Mouse (Mus musculus): ENCODE results near the gene BC037034. TPM values are rescaled to one million over a fixed set of nuclear protein-coding genes. Genes with fewer than 3 reads are reported as not detected.

BC037034 gene
- total and polyA plus RNA-seq, 3 experiments = 3.7 to 15.2 (median 4.0) TPM

DNA sequence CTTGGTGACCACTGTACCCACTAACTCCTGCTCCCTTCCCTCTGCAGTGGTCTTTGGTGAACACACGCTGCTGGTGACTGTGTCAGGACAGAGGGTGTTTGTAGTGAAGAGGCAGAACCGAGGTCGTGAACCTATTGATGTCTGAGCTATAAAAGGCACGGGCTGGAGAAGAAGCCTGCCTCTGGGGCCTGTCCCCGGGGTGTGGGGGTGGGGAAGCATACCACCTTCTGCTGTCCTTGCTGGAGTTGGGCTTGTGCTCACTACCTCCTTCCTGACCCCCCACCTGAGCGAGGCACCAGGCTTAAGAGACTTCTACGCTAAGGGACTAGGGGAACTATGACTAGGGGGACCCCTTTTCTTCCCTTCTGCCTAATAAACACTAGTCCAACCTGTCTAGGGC, 4.8 kb downstream of the BC037034 start:
- Histone ChIP-seq H3K4me1 (ENCODE audit: control insufficient read depth, insufficient read depth, low read length) (peaks cover 6% of the 10 kb centered on the region; the same call in 1 of the 2 replicates), H3K4me3 (no peak overlapping the region), H3K36me3 (ENCODE audit: control insufficient read depth, insufficient read depth, low read length) (no peaks in the 10 kb centered on the region), H3K27me3 (ENCODE audit: control insufficient read depth, insufficient read depth, low read length) (no peaks in the 10 kb centered on the region), H3K27ac (no peak overlapping the region), H3K79me2 (replicated peaks; ENCODE audit: control insufficient read depth, insufficient read depth, low read length) (no peaks in the 10 kb centered on the region), H3K9ac (ENCODE audit: low read depth, low read length) (no peak overlapping the region)
- peak in 1 of 2 experiments; percentile 12 for DNase-seq
- 45% methylated on average over 7 of the region's 7 CpGs for WGBS
- intact Hi-C loops (cut with DNase I) = loop anchor here (5.0 kb wide), 1 partner anchor 67 kb away; the partner anchor contains the start of gene Mblac1
- TF ChIP-seq EP300 (IDR thresholded peaks at IDR 0.05; ENCODE audit: insufficient read depth, low read depth, low read length) (no peak), CTCF (IDR thresholded peaks at IDR 0.05) (no peak), POLR2A (IDR thresholded peaks at IDR 0.05; ENCODE audit: insufficient read depth, low read depth, low read length) (no peak)

DNA sequence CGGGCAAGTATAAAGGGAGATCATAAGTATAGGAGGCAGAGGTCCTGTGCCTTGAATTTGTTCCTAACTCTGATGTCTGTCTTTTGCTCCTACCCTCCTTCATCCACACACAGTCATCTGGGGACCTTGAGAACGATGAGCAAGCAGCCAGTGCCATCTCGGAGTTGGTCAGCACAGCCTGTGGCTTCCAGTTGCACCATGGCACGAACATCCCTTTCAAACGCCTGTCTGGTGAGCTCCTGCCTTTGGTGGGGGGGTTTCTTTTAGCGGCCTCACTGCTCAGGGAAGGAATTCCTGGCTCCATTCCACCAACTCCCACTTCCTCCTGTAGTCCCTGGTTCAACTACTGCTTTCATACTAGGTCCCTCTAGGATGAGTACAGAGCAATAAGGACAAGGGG, 5.3 kb downstream of the BC037034 start:
- 54% methylated on average over 6 of the region's 6 CpGs for whole genome bisulfite sequencing
- no peaks in the 10 kb centered on the region for H3K27me3 ChIP-seq (ENCODE audit: control insufficient read depth, insufficient read depth, low read length)
- H3K79me2 ChIP-seq (replicated peaks; ENCODE audit: control insufficient read depth, insufficient read depth, low read length) = no peaks in the 10 kb centered on the region
- H3K36me3 ChIP-seq (ENCODE audit: control insufficient read depth, insufficient read depth, low read length) = no peaks in the 10 kb centered on the region
- no peak overlapping the region for H3K9ac ChIP-seq (ENCODE audit: low read depth, low read length)
- H3K4me1 ChIP-seq (ENCODE audit: control insufficient read depth, insufficient read depth, low read length) = peaks cover 6% of the 10 kb centered on the region; the same call in 1 of the 2 replicates
- DNase-seq = no peak
- no peak overlapping the region for H3K4me3 ChIP-seq
- intact Hi-C loops (cut with DNase I) = loop anchor here (5.0 kb wide), 1 partner anchor 66 kb away; the partner anchor contains the start of gene Mblac1
- no peak overlapping the region for H3K27ac ChIP-seq
- TF ChIP-seq CTCF (IDR thresholded peaks at IDR 0.05) = no peak
- TF ChIP-seq POLR2A (IDR thresholded peaks at IDR 0.05; ENCODE audit: insufficient read depth, low read depth, low read length) = no peak
- TF ChIP-seq EP300 (IDR thresholded peaks at IDR 0.05; ENCODE audit: insufficient read depth, low read depth, low read length) = no peak

DNA sequence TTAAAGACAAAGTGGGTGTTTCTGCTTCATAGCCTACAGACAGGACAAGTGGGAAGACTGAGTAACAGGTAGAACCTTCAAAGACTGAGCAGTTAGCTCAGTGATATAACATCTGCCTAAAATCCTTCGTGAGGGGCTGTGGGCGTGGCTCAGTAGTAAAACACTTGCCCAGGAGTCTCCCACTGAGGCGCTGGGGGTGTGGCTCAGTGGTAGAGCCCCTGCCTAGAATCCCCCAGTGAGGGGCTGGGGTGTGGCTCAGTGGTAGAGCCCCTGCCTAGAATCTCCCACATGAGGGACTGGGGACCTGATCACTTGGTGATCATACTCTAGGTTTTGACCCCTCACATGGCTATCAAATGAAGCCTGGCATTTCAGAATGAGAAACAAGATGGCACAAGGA, 5.8 kb downstream of the BC037034 start:
- peaks cover 5% of the 10 kb centered on the region; the same call in 1 of the 2 replicates for H3K4me1 ChIP-seq (ENCODE audit: control insufficient read depth, insufficient read depth, low read length)
- no peak overlapping the region for H3K27ac ChIP-seq
- 88% methylated on average over 3 of the region's 3 CpGs for WGBS
- H3K36me3 ChIP-seq (ENCODE audit: control insufficient read depth, insufficient read depth, low read length) = no peaks in the 10 kb centered on the region
- no peak for TF ChIP-seq EP300 (IDR thresholded peaks at IDR 0.05; ENCODE audit: insufficient read depth, low read depth, low read length)
- no peak for TF ChIP-seq POLR2A (IDR thresholded peaks at IDR 0.05; ENCODE audit: insufficient read depth, low read depth, low read length)
- no peak for TF ChIP-seq CTCF (IDR thresholded peaks at IDR 0.05)
- intact Hi-C loops (cut with DNase I) = loop anchor here (5.0 kb wide), 1 partner anchor 66 kb away; the partner anchor contains the start of gene Mblac1
- no peaks in the 10 kb centered on the region for H3K79me2 ChIP-seq (replicated peaks; ENCODE audit: control insufficient read depth, insufficient read depth, low read length)
- no peak for DNase-seq
- no peak overlapping the region for H3K9ac ChIP-seq (ENCODE audit: low read depth, low read length)
- no peaks in the 10 kb centered on the region for H3K27me3 ChIP-seq (ENCODE audit: control insufficient read depth, insufficient read depth, low read length)
- H3K4me3 ChIP-seq = no peak overlapping the region

DNA sequence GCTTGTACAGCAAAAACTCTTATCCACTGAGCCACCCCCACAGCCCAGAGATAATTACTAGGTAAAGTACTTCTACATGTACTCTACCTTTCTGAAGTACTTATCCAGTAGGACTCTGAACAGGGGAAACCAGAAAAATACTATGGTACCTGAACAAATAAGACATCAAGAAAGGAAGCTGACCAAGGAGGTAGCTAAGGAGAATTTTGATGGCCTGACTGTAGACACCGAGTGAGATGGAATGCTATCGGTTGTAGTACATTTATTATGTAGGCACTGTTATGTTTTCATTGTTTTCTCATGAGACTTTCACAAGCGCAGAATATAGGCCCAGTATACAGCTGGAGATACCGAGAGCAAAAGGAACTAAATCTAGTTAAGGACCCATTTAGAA, 6.3 kb downstream of the BC037034 start:
- H3K9ac ChIP-seq (ENCODE audit: low read depth, low read length) = no peak overlapping the region
- no peak overlapping the region for H3K27ac ChIP-seq
- no peaks in the 10 kb centered on the region for H3K36me3 ChIP-seq (ENCODE audit: control insufficient read depth, insufficient read depth, low read length)
- no peaks in the 10 kb centered on the region for H3K27me3 ChIP-seq (ENCODE audit: control insufficient read depth, insufficient read depth, low read length)
- WGBS = 80% methylated on average over 4 of the region's 4 CpGs
- intact Hi-C loops (cut with DNase I) = loop anchor here (5.0 kb wide), 1 partner anchor 65 kb away; the partner anchor contains the start of gene Mblac1
- no peak for DNase-seq
- no peak for TF ChIP-seq EP300 (IDR thresholded peaks at IDR 0.05; ENCODE audit: insufficient read depth, low read depth, low read length)
- no peak overlapping the region for H3K4me3 ChIP-seq
- no peaks in the 10 kb centered on the region for H3K79me2 ChIP-seq (replicated peaks; ENCODE audit: control insufficient read depth, insufficient read depth, low read length)
- peaks cover 3% of the 10 kb centered on the region; the same call in 1 of the 2 replicates for H3K4me1 ChIP-seq (ENCODE audit: control insufficient read depth, insufficient read depth, low read length)

DNA sequence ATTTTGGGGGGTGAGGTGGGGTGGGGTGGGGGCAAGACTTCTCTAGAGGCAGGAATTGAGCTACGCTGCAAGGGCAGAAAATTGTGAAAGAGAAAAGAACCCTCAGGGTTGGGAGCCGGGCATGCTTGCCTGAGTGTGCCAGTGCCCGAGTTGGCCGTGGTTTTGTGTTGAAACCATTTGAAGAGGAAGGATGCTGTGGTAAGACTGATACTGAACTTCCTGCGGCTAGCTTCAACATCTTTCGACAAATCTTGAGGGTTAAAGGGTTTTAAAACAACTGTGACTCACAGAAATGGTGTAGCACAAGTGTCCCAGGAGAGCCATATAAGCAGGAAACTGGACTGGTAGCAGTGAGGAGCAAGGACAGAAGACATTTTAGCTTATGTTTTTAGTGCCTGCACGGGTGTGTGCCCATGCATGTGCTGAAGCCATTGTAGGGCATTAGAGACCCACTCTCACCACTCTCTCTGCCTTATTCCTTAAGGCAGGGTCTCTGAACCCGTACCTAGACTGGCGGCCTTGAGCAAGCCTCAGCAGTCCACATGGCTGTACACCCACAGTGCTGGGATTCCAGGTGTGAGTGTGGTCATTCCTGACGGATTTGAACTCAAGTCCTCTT, 6.8 kb downstream of the BC037034 start:
- Histone ChIP-seq H3K79me2 (replicated peaks; ENCODE audit: control insufficient read depth, insufficient read depth, low read length) (no peaks in the 10 kb centered on the region), H3K27ac (no peak overlapping the region), H3K9ac (ENCODE audit: low read depth, low read length) (no peak overlapping the region), H3K27me3 (ENCODE audit: control insufficient read depth, insufficient read depth, low read length) (no peaks in the 10 kb centered on the region), H3K4me1 (ENCODE audit: control insufficient read depth, insufficient read depth, low read length) (peaks cover 3% of the 10 kb centered on the region; the same call in 1 of the 2 replicates), H3K4me3 (no peak overlapping the region), H3K36me3 (ENCODE audit: control insufficient read depth, insufficient read depth, low read length) (no peaks in the 10 kb centered on the region)
- peak in 1 of 2 experiments; percentile 34 for DNase-seq
- intact Hi-C loops (cut with DNase I) = loop anchor here (5.0 kb wide), 1 partner anchor 65 kb away; the partner anchor contains the start of gene Mblac1
- TF ChIP-seq POLR2A (IDR thresholded peaks at IDR 0.05; ENCODE audit: insufficient read depth, low read depth, low read length) = no peak
- no peak for TF ChIP-seq EP300 (IDR thresholded peaks at IDR 0.05; ENCODE audit: insufficient read depth, low read depth, low read length)
- no peak for TF ChIP-seq CTCF (IDR thresholded peaks at IDR 0.05)
- 83% methylated on average over 10 of the region's 10 CpGs for WGBS

DNA sequence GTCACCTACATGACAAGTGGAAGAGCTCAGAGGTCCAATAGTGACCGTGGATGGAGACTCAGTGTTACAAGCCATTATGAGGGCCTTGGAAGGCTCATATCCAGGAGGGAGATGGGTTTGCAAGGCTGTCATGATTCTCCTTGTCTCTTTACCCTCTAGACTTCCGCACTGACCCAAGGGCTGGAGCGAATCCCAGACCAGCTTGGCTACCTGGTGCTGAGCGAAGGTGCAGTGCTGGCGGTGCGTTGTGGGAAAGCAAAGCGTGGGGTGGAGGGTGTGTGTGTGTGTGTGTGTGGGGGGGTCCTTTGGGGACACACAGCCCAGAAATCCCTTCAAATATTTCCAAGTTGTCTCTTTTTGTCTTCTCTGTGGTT, 7.8 kb downstream of the BC037034 start:
- H3K27me3 ChIP-seq (ENCODE audit: control insufficient read depth, insufficient read depth, low read length) = no peaks in the 10 kb centered on the region
- H3K9ac ChIP-seq (ENCODE audit: low read depth, low read length) = peak overlapping the region; percentile 61
- peak overlapping the region; percentile 82 for H3K27ac ChIP-seq
- intact Hi-C loops (cut with DNase I) = loop anchor here (5.0 kb wide), 1 partner anchor 64 kb away; the partner anchor contains the start of gene Mblac1
- peaks cover 3% of the 10 kb centered on the region; the same call in 1 of the 2 replicates for H3K4me1 ChIP-seq (ENCODE audit: control insufficient read depth, insufficient read depth, low read length)
- TF ChIP-seq CTCF (IDR thresholded peaks at IDR 0.05) = no peak
- no peak for TF ChIP-seq POLR2A (IDR thresholded peaks at IDR 0.05; ENCODE audit: insufficient read depth, low read depth, low read length)
- TF ChIP-seq EP300 (IDR thresholded peaks at IDR 0.05; ENCODE audit: insufficient read depth, low read depth, low read length) = no peak
- DNase-seq = no peak
- peak overlapping the region; percentile 65 for H3K4me3 ChIP-seq
- no peaks in the 10 kb centered on the region for H3K79me2 ChIP-seq (replicated peaks; ENCODE audit: control insufficient read depth, insufficient read depth, low read length)
- H3K36me3 ChIP-seq (ENCODE audit: control insufficient read depth, insufficient read depth, low read length) = no peaks in the 10 kb centered on the region
- WGBS = 16% methylated on average over 7 of the region's 7 CpGs
